Mouse (Mus musculus) erythroblast, embryonic 14.5 days (primary cell): ENCODE data around the gene Prr12. TPM values are rescaled to one million over a fixed set of nuclear protein-coding genes. Genes with fewer than 3 reads are reported as not detected.

Experiments used
- H3K27me3 ChIP-seq: 2 replicates; pipeline ENCODE4 v1.6.1; 2012; ENCODE audit warnings: inconsistent platforms; ENCODE audit not compliant: control insufficient read depth
- H3K36me3 ChIP-seq: 2 replicates; pipeline ENCODE4 v1.6.1; 2012; ENCODE audit warnings: mild to moderate bottlenecking, inconsistent platforms; ENCODE audit not compliant: control insufficient read depth
- H3K4me1 ChIP-seq: 2 replicates; pipeline ENCODE4 v1.6.1; 2012; ENCODE audit warnings: inconsistent platforms; ENCODE audit not compliant: control insufficient read depth
- H3K4me3 ChIP-seq: replicated peaks from 2 replicates; pipeline ENCODE3; 2012; ENCODE audit warnings: moderate library complexity, mild to moderate bottlenecking, inconsistent platforms
- H3K9me3 ChIP-seq: 2 replicates; pipeline ENCODE4 v1.6.1; 2012; ENCODE audit warnings: low read length, inconsistent platforms, mixed read lengths; ENCODE audit not compliant: control insufficient read depth
- GATA1 ChIP-seq: IDR thresholded peaks from 2 replicates; pipeline ENCODE4 v1.6.1; 2012; ENCODE audit warnings: low read length, inconsistent platforms, mixed read lengths
- TAL1 ChIP-seq: IDR thresholded peaks from 3 replicates; pipeline ENCODE4 v1.6.1; 2012; ENCODE audit warnings: low read length, inconsistent platforms, mixed read lengths
- polyA plus RNA-seq: library from polyadenylated mRNA; stranded (reverse); fragments of >175 nt; gene quantifications from 2 replicates; pipeline ENCODE4 v1.2.3, GENCODE M21; 2012

Gene Prr12
- polyA plus RNA-seq, 1 experiment, result 2.9 TPM

DNA sequence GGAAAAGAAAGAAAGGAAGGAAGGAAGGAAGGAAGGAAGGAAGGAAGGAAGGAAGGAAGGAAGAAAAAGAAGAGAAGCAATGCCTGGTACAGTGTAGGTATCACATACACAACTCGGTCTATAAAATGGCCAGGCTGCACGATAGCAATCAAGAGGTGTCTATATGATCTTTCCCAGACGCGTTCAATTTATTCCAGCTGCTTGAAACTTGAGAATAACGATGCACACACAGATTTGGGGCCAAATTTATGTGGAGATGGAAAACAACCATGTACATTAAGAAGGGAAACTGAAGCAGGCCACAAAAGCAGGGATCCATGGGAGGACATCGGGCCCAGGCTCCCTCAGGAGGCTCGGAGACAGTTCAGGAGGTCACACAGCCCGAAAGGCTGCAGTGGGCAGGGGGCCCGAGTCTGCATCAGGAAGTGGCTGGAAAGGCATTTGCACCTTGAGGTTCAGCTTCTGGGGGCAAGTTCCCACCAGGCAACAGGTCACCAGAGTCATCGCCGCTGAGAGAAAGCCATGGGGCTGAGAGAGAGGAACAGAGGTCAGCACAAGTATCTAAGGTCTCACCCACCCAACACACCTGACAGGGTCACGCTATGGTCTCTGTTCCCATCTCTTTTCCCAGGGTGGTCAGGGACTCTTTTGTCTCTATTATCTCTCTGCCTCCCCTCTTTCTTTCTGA, 40.3 kb upstream of the Prr12 start:
- Histone ChIP-seq H3K4me1 (peaks cover 37% of the 10 kb centered on the region), H3K36me3 (no peaks in the 10 kb centered on the region)

GRCm38 (mm10) chr7:45092048-45092447, 39.4 kb upstream of the Prr12 start, which contains the start of gene Rcn3:
Gene Rcn3 (minus strand): TSS chr7:45092221.
- no peaks in the 10 kb centered on the region for H3K9me3 ChIP-seq
- H3K27me3 ChIP-seq, result peaks cover 4% of the 10 kb centered on the region; the same call in 1 of the 2 replicates
- no peaks in the 10 kb centered on the region for H3K36me3 ChIP-seq
- TF ChIP-seq GATA1 (no peak), TAL1 (no peak)
- peaks cover 37% of the 10 kb centered on the region for H3K4me1 ChIP-seq
- peak within 1 kb of the TSS; percentile 56 for H3K4me3 ChIP-seq

More for the DNA sequence above, 40.3 kb upstream of the Prr12 start:
- Histone ChIP-seq H3K4me3 (no peak overlapping the region), H3K9me3 (no peaks in the 10 kb centered on the region), H3K27me3 (peaks cover 4% of the 10 kb centered on the region; the same call in 1 of the 2 replicates)
- TF ChIP-seq TAL1 (no peak), GATA1 (no peak)

DNA sequence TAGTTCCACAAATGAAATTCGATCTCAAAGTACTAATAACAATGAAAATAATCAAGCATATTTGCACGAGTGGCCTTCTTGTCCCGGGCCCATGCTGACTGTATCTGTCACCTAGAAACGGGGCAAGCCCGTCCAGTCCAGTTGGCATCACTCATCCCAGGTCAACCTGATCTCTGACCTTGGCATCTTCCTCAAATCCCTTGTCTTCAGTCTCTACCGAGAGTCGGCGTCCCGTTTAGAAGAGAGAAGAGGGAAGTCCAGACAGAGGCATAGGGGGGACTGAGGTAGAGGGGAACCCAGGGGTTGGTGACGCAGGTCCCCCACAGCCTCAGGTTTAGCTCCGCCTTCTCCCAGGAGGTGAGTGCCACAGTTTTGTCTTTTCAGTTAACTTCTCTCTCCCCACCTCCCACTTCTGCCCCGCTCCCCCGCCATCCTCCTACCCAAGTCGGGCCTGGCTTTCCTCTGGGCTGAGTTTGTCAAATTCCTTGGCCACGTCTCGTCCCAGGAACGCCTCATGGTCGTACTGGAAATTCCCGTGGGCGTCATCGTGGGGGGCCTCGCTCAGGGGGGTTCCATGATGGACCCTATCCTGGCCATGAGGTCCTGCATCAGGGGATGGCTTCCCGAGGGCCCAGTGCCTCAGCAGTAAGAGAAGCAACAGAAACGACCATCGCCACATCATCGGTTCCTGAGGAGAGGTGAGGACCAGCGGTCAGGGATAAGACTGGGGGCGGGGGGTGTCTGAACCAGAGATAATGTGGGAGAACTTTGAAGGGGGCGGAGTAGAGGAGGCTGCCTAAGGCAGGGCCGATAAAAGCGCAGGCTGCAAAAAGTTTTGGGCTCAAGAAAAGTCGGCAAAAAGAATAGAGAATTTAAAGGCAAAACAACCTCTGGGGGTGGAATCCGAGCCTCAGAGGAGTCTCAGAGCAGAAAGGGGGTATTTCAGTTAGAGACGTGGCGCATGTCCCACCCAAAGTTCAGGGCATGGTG, 38.6 kb upstream of the Prr12 start:
- Histone ChIP-seq H3K36me3 (no peaks in the 10 kb centered on the region; the same call in 1 of the 2 replicates), H3K4me3 (peak overlapping the region; percentile 56), H3K9me3 (peaks cover under 1% of the 10 kb centered on the region), H3K4me1 (peaks cover 37% of the 10 kb centered on the region), H3K27me3 (peaks cover 4% of the 10 kb centered on the region; the same call in 1 of the 2 replicates)
- TF ChIP-seq TAL1 (no peak), GATA1 (no peak)

GRCm38 (mm10) chr7:45090251-45090977, 37.7 kb upstream of the Prr12 start:
- Histone ChIP-seq H3K4me1 (peaks cover 37% of the 10 kb centered on the region), H3K4me3 (no peak overlapping the region), H3K9me3 (peaks cover 5% of the 10 kb centered on the region), H3K27me3 (peaks cover 4% of the 10 kb centered on the region; the same call in 1 of the 2 replicates), H3K36me3 (peaks cover 4% of the 10 kb centered on the region)
- TF ChIP-seq GATA1, result no peak
- no peak for TF ChIP-seq TAL1

DNA sequence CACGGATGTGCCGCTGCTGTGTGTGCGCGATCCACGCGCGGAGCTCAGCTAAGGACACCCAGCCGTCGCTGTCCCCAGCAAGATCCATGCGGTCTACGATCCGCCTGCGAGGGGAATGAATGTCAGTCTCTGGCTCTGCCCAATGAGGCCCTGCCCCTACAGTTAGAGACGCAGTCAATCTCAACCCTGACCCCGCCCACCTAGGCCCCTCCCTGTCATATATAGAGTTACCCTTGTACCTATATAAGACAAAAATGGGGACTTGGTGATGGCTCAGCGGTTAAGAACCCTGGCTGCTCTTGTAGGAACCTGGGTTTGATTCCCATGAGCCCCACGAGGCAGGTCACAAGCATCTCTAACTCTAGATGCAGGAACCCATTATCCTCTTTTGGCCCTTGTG, 35.9 kb upstream of the Prr12 start:
- Histone ChIP-seq H3K27me3 (peaks cover 4% of the 10 kb centered on the region; the same call in 1 of the 2 replicates), H3K9me3 (peaks cover 5% of the 10 kb centered on the region), H3K36me3 (peaks cover 4% of the 10 kb centered on the region), H3K4me3 (no peak overlapping the region), H3K4me1 (peaks cover 34% of the 10 kb centered on the region)
- TF ChIP-seq GATA1, result no peak
- TF ChIP-seq TAL1, result no peak

- Histone ChIP-seq H3K4me1 (peaks cover 33% of the 10 kb centered on the region), H3K4me3 (no peak overlapping the region), H3K36me3 (peaks cover 4% of the 10 kb centered on the region), H3K9me3 (peaks cover 5% of the 10 kb centered on the region), H3K27me3 (no peaks in the 10 kb centered on the region)
- TF ChIP-seq TAL1 (no peak), GATA1 (no peak)
These were observed 33.4 kb upstream of the Prr12 start for GRCm38 (mm10) chr7:45086084-45086483.

- H3K4me3 ChIP-seq, result peak overlapping the region; percentile 10
- H3K27me3 ChIP-seq, result no peaks in the 10 kb centered on the region
- H3K36me3 ChIP-seq, result peaks cover 4% of the 10 kb centered on the region
- peaks cover 5% of the 10 kb centered on the region for H3K9me3 ChIP-seq
- peaks cover 27% of the 10 kb centered on the region for H3K4me1 ChIP-seq
- TF ChIP-seq GATA1 (no peak), TAL1 (no peak)
These were observed 30.7 kb upstream of the Prr12 start for GRCm38 (mm10) chr7:45083300-45083890.
